Mouse (Mus musculus) bone marrow, adult 2 months (tissue): ENCODE measurements around the gene Eloa. TPM values are rescaled to one million over a fixed set of nuclear protein-coding genes. Genes with fewer than 3 reads are reported as not detected.

ENCODE experiments used
- H3K27ac ChIP-seq: fragments of 200-500 bp; 2 replicates; pipeline ENCODE4 v1.5.1; 2012; ENCODE audit warnings: low read depth, mild to moderate bottlenecking, control low read depth, inconsistent platforms, low read length; ENCODE audit not compliant: control insufficient read depth, poor library complexity, insufficient read depth
- H3K4me1 ChIP-seq: fragments of 200-500 bp; 2 replicates; pipeline ENCODE4 v1.6.1; 2011; ENCODE audit warnings: low read length; ENCODE audit not compliant: control insufficient read depth, insufficient read depth
- H3K4me3 ChIP-seq: fragments of 200-500 bp; replicated peaks from 2 replicates; pipeline ENCODE3; 2011; ENCODE audit warnings: mild to moderate bottlenecking, low read depth, low read length, control low read depth; ENCODE audit not compliant: control insufficient read depth
- CTCF ChIP-seq: fragments of 200-500 bp; IDR thresholded peaks from 2 replicates; pipeline ENCODE4 v1.5.1; 2011; ENCODE audit warnings: low read length, control low read depth; ENCODE audit not compliant: control insufficient read depth, insufficient read depth
- POLR2A ChIP-seq: fragments of 200-500 bp; IDR thresholded peaks from 2 replicates; pipeline ENCODE4 v1.6.1; 2011; ENCODE audit warnings: low read depth, mild to moderate bottlenecking, control low read depth, low read length, borderline replicate concordance; ENCODE audit not compliant: control insufficient read depth
- WGBS: fragments of 180-500 bp; shearing (Covaris S2); methylation state at CpG from one replicate; pipeline ENCODE4 v1.1.7; 2018; 5-methylcytosine and 5-hydroxymethylcytosine counted together
- polyA plus RNA-seq: library from polyadenylated mRNA; stranded (reverse); fragments of >200 nt; gene quantifications from 2 replicates; pipeline ENCODE4 v1.2.4, GENCODE M21; 2011; ENCODE audit warnings: low replicate concordance; ENCODE audit not compliant: missing spikeins, insufficient read depth, insufficient read length

Eloa gene
- polyA plus RNA-seq, 1 experiment, result 22.9 TPM

DNA sequence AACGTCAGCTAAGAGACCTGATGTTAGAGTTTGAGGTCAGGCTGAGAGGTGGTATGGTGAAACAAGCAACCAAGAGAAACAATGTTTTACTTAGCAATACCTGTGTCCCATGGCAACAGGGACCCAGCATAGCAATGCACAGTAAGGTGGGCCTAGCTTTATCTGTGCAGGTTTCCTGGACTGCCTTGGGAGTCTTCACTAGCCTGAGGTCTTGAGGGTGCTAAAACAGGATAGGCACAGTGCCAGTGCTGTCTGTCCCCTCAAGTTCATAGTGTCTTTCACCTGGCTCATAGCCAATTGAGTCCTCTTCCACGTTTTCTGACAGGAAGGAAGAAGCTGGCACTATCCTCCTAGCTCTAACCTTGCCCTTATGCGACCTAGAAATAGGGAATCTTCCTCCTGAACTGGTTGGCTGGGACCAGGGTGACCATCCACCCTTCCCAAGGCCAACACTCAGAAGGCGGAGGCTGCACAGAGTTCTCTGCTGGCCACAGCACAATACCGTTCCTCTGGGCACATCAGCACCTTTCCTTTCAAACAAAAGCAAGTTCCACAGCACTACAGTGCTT, 17.4 kb downstream of the Eloa start:
- Histone ChIP-seq H3K4me1 (no peaks in the 10 kb centered on the region), H3K27ac (no peak overlapping the region), H3K4me3 (no peak overlapping the region)
- WGBS, result 68% methylated on average over 5 of the region's 5 CpGs
- no peak for TF ChIP-seq POLR2A
- TF ChIP-seq CTCF, result no peak

DNA sequence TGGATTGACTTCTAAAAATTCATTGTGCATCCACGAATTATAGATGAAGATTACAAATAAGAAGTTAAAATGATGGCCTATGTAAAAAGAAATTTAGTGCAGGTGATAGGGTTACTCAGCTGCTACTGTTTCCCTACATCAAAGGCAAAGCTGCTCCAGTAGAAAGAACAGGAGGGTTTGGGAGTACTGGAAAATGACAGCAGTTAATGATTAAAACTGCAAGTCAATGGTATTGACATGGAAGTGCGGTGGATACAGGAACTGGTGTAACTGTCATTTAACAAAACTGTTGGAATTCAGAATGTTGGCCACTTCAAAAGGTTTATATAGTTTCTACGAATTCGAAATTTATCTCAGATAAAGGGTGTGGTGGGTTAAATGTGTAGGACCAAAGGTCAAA, 26.4 kb downstream of the Eloa start:
- TF ChIP-seq CTCF, result no peak
- TF ChIP-seq POLR2A, result no peak
- Histone ChIP-seq H3K4me3 (no peak overlapping the region), H3K4me1 (no peaks in the 10 kb centered on the region), H3K27ac (no peak overlapping the region)
- 86% methylated on average over 4 of the region's 4 CpGs for WGBS

DNA sequence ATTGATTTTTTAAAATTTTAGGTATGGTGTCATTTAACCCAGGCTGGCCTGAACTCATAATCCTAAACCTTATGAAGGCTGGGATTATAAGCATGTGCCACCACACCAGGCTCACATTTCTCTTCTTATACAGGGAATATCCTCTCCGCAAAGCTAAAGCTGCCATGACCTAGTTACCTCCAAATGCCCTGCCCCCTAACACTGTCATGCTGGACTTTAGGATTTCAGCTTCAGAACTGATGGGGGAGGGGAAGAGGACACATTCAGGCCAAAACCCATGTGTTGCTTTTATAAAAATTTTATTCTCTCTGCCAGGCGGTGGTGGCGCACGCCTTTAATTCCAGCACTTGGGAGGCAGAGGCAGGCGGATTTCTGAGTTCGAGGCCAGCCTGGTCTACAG, 27.6 kb downstream of the Eloa start:
- Histone ChIP-seq H3K27ac (no peak overlapping the region), H3K4me1 (no peaks in the 10 kb centered on the region), H3K4me3 (no peak overlapping the region)
- WGBS, result 94% methylated on average over 6 of the region's 6 CpGs
- no peak for TF ChIP-seq POLR2A
- TF ChIP-seq CTCF, result no peak

DNA sequence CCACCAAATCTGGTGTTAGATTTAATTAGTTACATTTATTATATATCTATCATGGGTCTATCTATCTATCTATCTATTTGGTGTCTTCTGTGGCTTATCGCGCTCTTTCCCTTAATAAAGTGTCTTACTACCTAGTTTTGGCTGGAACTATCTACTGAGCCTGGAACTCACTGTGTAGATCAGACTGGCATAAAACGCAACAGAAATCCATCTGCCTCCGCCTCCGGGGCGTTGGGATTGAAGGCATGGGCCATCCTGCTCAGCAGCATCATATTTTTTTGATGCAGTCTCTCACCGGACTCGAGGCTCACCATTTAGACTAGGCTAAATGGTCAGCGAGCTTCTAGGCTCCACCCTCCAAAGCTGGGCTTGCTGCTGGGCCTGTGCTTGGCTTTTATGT, 33.8 kb downstream of the Eloa start:
- H3K4me1 ChIP-seq, result no peaks in the 10 kb centered on the region; the same call in 1 of the 2 replicates

DNA sequence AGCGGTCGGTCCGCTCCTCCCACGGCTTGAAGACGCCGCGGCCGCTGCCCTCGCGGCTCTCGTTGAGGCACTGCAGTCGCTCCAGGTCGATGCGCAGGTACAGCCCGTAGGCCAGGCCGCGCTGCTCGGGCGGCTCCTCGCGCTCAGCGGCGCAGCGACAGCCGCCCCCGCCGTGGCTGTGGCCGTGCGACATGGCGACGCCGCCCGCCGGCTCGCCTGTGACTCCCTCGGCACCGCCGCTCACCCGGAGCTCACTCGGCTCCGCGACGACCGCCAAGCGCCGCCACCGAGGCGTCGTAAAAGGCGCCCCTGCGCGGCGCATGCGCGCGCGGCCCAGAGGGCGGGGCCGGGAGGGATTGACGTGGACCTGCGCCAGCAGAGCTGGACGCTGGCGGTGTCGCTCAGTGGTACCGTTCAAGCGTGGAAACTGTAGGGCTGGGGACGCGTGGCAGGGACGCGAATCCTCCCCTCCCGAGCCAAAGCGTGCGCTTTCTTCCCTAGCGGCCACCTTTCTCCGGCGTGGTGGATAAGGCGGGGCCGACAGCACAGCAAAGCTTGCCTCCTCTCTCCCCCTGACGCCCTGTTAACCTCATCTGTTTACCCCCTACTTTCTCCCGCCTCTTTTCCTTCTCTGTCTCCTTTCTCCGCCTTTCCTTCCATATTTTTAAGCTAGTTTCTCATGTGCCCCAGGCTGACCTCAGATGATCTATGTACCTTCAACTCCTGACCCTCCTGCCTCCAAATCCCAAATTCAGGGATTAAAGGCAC, 34.4 kb downstream of the Eloa start, which contains the start of gene Pithd1:
Gene Pithd1, minus strand, starts transcription at position 322 of the 768 bp plus-strand sequence.
- no peaks in the 10 kb centered on the region; the same call in 1 of the 2 replicates for H3K4me1 ChIP-seq
- under 1% methylated on average over 79 of the region's 81 CpGs for WGBS
- TF ChIP-seq POLR2A (peak; percentile 98; the same call in 1 of the 2 replicates), CTCF (no peak)

More for the DNA sequence above, 33.8 kb downstream of the Eloa start:
- TF ChIP-seq CTCF (no peak), POLR2A (no peak)
- H3K4me3 ChIP-seq, result no peak overlapping the region
- H3K27ac ChIP-seq, result no peak overlapping the region
- WGBS, result 74% methylated on average over 9 of the region's 9 CpGs

DNA sequence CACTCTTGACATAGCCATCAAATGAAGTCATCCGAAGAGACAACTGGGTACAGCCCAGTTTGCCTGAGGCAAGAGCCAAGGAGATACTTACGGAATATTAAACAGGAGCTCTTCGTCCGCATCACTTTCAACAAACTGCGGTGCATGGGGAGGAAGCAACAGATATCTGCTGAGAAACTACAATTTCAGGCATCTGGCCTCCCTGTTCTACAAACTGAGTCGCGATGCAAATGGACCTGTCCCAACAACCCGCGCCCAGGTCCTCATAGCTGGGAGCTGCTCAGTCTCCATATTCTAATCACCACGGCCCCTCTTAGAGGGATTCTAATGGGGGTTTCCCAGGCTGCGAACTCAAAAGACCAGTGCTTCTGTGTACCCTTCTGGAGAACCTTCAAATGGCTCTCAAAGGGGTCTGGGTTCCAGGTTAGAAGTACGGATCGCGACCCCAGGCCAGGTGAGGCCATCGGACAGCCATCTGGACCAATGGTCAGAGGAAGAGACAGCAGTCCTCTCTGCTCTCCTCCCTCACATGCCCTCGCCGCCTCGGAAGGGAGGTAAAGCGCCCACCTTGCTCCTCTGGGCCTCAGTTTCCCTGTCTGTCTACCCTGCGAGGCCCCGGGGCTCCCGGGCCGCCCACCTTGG, 35.1 kb downstream of the Eloa start:
- H3K4me3 ChIP-seq, result peak overlapping the region; percentile 84
- WGBS, result 10% methylated on average over 23 of the region's 23 CpGs
- peak overlapping the region; percentile 90 for H3K27ac ChIP-seq
- TF ChIP-seq CTCF (no peak), POLR2A (no peak)
- no peaks in the 10 kb centered on the region; the same call in 1 of the 2 replicates for H3K4me1 ChIP-seq

More for the DNA sequence above, 34.4 kb downstream of the Eloa start, which contains the start of gene Pithd1:
- Histone ChIP-seq H3K27ac (peak within 1 kb of the TSS; percentile 90), H3K4me3 (peak within 1 kb of the TSS; percentile 84)

DNA sequence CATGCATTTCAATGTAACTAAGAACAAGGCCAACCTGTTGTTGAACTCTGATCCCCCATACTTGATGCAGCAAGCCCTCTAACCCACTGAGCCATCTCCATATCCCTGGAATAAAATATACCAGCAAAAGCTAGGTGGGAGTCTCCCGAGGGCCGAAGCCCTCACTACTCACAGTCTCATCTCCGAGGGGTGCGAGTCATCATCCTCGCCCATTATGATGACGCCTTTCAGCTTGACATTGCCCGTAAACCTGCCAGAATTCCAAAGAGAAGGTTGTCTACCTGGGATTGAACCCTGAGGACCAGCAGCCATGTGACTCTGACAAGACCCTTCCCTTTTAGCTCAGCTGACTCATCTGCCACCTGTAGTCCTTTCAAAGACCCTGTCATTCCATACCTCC, 35.8 kb downstream of the Eloa start:
- H3K27ac ChIP-seq, result peak overlapping the region; percentile 2; the same call in 1 of the 2 replicates
- no peak for TF ChIP-seq POLR2A
- no peak for TF ChIP-seq CTCF
- peaks cover under 1% of the 10 kb centered on the region for H3K4me1 ChIP-seq
- WGBS, result 92% methylated on average over 7 of the region's 7 CpGs
- peak overlapping the region; percentile 84 for H3K4me3 ChIP-seq

DNA sequence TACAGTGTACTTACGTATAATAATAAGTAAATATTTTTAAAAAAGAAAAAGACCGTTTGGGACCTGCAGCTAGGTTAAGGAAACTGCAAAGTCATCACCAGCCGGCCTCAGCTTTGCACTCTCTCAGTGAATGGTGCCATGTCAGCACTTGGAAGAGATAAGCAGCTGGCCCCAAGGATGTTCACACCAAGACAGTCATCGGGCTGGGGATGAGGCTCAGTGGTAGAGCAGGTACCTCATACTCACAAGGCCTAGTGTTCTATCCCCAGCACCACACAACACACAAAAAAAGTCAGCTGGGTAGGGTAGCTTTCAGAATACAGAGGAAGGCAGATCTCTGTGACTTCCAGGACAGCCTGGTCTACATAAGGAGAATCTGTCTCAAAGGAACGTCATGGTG, 36.4 kb downstream of the Eloa start:
- WGBS, result 60% methylated on average over 5 of the region's 5 CpGs
- TF ChIP-seq CTCF (no peak), POLR2A (no peak)
- Histone ChIP-seq H3K4me3 (no peak overlapping the region), H3K27ac (peak overlapping the region; percentile 39), H3K4me1 (peaks cover 1% of the 10 kb centered on the region)
